Mouse (Mus musculus) heart, embryonic 16.5 days (tissue): ENCODE measurements at regions not wholly inside any gene's neighbourhood (a gene's known extent, or its start where the extent isn't known, plus 50 kb on each side); places are given as distances from the start of the nearest gene placed in this dataset.

Experiments
- ATAC-seq: fragments of 200-750 bp; cut with Nextera tagmentation; replicated peaks from 2 replicates; pipeline ENCODE4 v1.8.0; 2017; ENCODE audit warnings: moderate number of reproducible peaks; ENCODE audit not compliant: insufficient read depth, low FRiP score; ENCODE audit errors: extremely low read depth
- H3K27ac ChIP-seq: fragments of 300-500 bp; sonication (generic); 2 replicates; pipeline ENCODE4 v1.5.1; 2014; ENCODE audit warnings: mild to moderate bottlenecking, low read length, control low read depth, moderate library complexity
- H3K27me3 ChIP-seq: fragments of 300-500 bp; sonication (generic); 2 replicates; pipeline ENCODE4 v1.6.1; 2014; ENCODE audit warnings: low read length, mixed read lengths; ENCODE audit not compliant: control insufficient read depth, insufficient read depth
- H3K36me3 ChIP-seq: fragments of 300-500 bp; sonication (generic); 2 replicates; pipeline ENCODE4 v1.6.1; 2014; ENCODE audit not compliant: control insufficient read depth, insufficient read depth
- H3K4me1 ChIP-seq: fragments of 300-500 bp; sonication (generic); 2 replicates; pipeline ENCODE4 v1.6.1; 2014; ENCODE audit warnings: low read length, mixed read lengths; ENCODE audit not compliant: control insufficient read depth, insufficient read depth
- H3K4me2 ChIP-seq: fragments of 300-500 bp; sonication (generic); 2 replicates; pipeline ENCODE4 v1.6.1; 2014; ENCODE audit warnings: low read depth, mild to moderate bottlenecking, control low read depth, low read length
- H3K4me3 ChIP-seq: fragments of 300-500 bp; sonication (generic); 2 replicates; pipeline ENCODE4 v1.5.1; 2014; ENCODE audit warnings: mild to moderate bottlenecking, control low read depth, low read length
- H3K9ac ChIP-seq: fragments of 300-500 bp; sonication (generic); 2 replicates; pipeline ENCODE4 v1.6.1; 2014; ENCODE audit warnings: low read length, control low read depth
- H3K9me3 ChIP-seq: fragments of 300-500 bp; sonication (generic); replicated peaks from 2 replicates; pipeline ENCODE4 v1.6.1; 2016; ENCODE audit warnings: low read length; ENCODE audit not compliant: control insufficient read depth
- WGBS: fragments of 180-500 bp; shearing (Covaris S2); extraction: QIAGEN DNeasy Blood & Tissue Kit; methylation state at CpG from one replicate; pipeline ENCODE4 v1.1.7; 2014; 5-methylcytosine and 5-hydroxymethylcytosine counted together

DNA sequence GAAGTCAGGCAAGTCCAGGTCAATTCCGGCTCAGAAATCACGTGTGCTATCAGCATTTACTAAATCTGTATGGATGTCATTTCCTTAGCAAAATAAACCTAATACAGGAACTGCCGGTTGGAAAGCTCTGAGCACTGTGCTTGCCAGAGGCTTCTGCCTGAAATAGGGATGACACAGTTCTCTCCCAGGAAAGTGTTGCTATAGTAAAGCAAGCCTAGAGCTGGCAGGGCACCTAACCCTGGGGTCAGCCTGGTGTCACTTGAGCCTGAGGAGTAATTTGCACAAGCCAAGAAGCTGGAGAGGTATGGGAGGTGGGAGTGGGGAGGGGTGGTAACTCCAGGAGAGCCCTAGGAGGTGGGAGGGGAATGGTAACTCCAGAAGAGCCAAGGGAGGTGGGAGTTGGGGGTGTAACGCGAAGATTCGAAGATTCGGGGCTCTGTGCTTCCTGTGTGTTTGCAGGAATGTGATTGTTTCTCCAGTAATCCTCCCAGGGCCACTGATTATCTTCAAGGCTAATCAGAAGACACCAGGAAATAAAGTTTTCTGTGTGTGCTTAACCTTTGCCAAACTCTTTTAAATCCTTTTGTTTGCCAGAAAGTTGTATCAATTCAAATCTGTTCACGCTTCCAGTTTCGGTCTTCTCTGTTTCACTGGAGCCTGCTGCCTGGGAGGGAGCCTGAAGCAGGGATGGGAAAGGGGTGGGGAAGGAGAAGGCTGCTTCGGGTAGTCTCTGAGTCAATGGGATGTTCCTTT lies 111.3 kb downstream of the Cd24a start:
- Histone ChIP-seq H3K27ac (no peak overlapping the region; the same call in 1 of the 2 replicates), H3K4me3 (peak overlapping the region; percentile 9; the same call in 1 of the 2 replicates), H3K9me3 (no peaks in the 10 kb centered on the region), H3K27me3 (no peaks in the 10 kb centered on the region), H3K36me3 (no peaks in the 10 kb centered on the region), H3K9ac (no peak overlapping the region), H3K4me2 (peak overlapping the region; percentile 41), H3K4me1 (peaks cover 13% of the 10 kb centered on the region)
- no peak for ATAC-seq
- 18% methylated on average over 10 of the region's 10 CpGs for WGBS

DNA sequence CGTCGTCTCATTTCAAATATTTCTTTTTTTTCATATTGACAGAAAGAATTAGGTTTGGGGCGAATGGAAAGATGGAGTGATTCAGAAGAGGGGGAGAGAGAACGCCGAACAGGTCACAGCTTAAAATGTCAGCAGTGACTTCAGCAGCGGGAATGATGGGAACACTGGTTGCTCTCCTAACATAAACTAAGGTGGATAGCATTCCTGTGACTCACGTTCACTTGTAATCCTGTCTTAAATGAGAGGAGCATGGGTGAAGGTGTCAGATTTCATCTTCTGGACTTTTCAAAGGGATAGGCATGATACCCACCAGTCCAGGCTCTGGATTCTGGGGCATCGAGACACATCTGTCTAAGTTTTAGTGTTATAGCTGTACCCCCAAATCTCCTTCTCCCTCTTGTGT lies 111.8 kb downstream of the Cd24a start:
- Histone ChIP-seq H3K9me3 (no peaks in the 10 kb centered on the region), H3K9ac (no peak overlapping the region), H3K27ac (no peak overlapping the region), H3K4me1 (peaks cover 18% of the 10 kb centered on the region), H3K36me3 (no peaks in the 10 kb centered on the region), H3K27me3 (no peaks in the 10 kb centered on the region), H3K4me3 (no peak overlapping the region; the same call in 1 of the 2 replicates), H3K4me2 (peak overlapping the region; percentile 41)
- no peak for ATAC-seq
- 40% methylated on average over 8 of the region's 8 CpGs for WGBS

- H3K27ac ChIP-seq = no peak overlapping the region
- 30% methylated on average over 5 of the region's 5 CpGs for WGBS
- no peaks in the 10 kb centered on the region for H3K9me3 ChIP-seq
Measured at GRCm38 (mm10) chr10:43693974-43694373, 115.9 kb downstream of the Cd24a start.

DNA sequence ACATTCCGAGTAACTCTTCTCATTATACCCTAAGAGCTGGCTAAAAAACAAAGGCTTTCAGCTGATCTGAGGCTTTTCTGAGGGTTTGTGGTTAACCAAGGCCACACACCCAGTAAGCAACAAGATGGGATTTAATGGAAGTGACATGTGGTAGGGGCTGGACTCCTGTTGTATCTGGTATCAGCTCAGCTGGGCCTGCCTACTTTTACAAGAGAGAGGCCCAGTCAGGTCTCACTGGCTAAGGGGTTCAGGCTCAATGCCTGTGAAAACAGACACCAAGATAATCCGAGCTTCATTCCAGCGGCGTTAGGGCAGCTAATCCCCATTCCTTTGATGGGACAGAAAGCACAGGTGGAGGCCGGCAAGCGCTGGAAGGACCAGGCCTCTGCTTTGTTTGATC lies 116.4 kb downstream of the Cd24a start:
- H3K27ac ChIP-seq = no peak overlapping the region
- H3K9ac ChIP-seq = no peak overlapping the region
- no peaks in the 10 kb centered on the region; the same call in 1 of the 2 replicates for H3K9me3 ChIP-seq
- no peak overlapping the region for H3K4me2 ChIP-seq
- peaks cover 13% of the 10 kb centered on the region; the same call in 1 of the 2 replicates for H3K4me1 ChIP-seq
- H3K27me3 ChIP-seq = no peaks in the 10 kb centered on the region
- WGBS = 34% methylated on average over 6 of the region's 6 CpGs
- no peak overlapping the region for H3K4me3 ChIP-seq
- H3K36me3 ChIP-seq = no peaks in the 10 kb centered on the region
- 0 out of 2 replicates have a peak, but pooled peaks have one; percentile 55 for ATAC-seq

More at GRCm38 (mm10) chr10:43693974-43694373, 115.9 kb downstream of the Cd24a start:
- H3K36me3 ChIP-seq = no peaks in the 10 kb centered on the region
- H3K9ac ChIP-seq = no peak overlapping the region
- peaks cover 18% of the 10 kb centered on the region for H3K4me1 ChIP-seq
- no peak overlapping the region for H3K4me3 ChIP-seq
- no peak overlapping the region for H3K4me2 ChIP-seq
- H3K27me3 ChIP-seq = no peaks in the 10 kb centered on the region
- ATAC-seq = no peak

GRCm38 (mm10) chr10:43695470-43695869 lies 117.4 kb downstream of the Cd24a start:
- Histone ChIP-seq H3K4me3 (no peak overlapping the region), H3K4me2 (no peak overlapping the region), H3K4me1 (peaks cover 12% of the 10 kb centered on the region; the same call in 1 of the 2 replicates), H3K27me3 (no peaks in the 10 kb centered on the region), H3K36me3 (no peaks in the 10 kb centered on the region), H3K9me3 (no peaks in the 10 kb centered on the region; the same call in 1 of the 2 replicates), H3K9ac (no peak overlapping the region), H3K27ac (no peak overlapping the region)
- WGBS = 72% methylated on average over 10 of the region's 10 CpGs
- no peak for ATAC-seq

DNA sequence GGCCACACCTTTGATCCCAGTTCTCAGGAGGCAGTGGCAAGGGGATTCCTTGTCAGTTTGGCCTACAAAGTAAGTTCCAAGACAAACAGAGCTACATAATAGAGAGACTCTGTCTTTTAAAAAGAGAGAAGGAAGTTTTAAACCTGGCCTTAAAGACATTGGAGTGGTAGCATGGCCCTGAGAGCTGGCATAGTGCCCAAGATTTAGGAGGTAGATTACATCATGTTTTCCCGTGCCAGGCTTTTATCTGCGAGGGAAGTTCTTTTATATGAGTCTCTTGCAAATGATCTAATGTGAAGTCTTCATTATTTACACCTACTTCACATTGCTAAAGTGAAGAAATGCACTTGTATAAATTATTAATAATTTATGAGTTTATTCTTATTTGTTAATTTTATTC lies 119.8 kb downstream of the Cd24a start:
- no peaks in the 10 kb centered on the region; the same call in 1 of the 2 replicates for H3K9me3 ChIP-seq
- no peak overlapping the region for H3K9ac ChIP-seq
- H3K4me3 ChIP-seq = no peak overlapping the region
- H3K4me1 ChIP-seq = peaks cover 12% of the 10 kb centered on the region; the same call in 1 of the 2 replicates
- H3K27me3 ChIP-seq = no peaks in the 10 kb centered on the region
- 39% methylated on average over 2 of the region's 2 CpGs for WGBS
- H3K27ac ChIP-seq = no peak overlapping the region
- H3K36me3 ChIP-seq = no peaks in the 10 kb centered on the region
- no peak overlapping the region for H3K4me2 ChIP-seq
- no peak for ATAC-seq

- WGBS = 85% methylated on average over 13 of the region's 13 CpGs
Measured at GRCm38 (mm10) chr10:43700371-43701289, 122.5 kb downstream of the Cd24a start.

GRCm38 (mm10) chr10:43702895-43703294 lies 124.8 kb downstream of the Cd24a start:
- Histone ChIP-seq H3K4me2 (no peak overlapping the region), H3K9me3 (no peaks in the 10 kb centered on the region; the same call in 1 of the 2 replicates), H3K9ac (no peak overlapping the region), H3K4me1 (no peaks in the 10 kb centered on the region), H3K36me3 (no peaks in the 10 kb centered on the region), H3K27ac (no peak overlapping the region), H3K4me3 (no peak overlapping the region), H3K27me3 (no peaks in the 10 kb centered on the region)
- 58% methylated on average over 5 of the region's 5 CpGs for WGBS
- ATAC-seq = no peak

More at GRCm38 (mm10) chr10:43700371-43701289, 122.5 kb downstream of the Cd24a start:
- H3K27me3 ChIP-seq = no peaks in the 10 kb centered on the region
- no peak overlapping the region for H3K27ac ChIP-seq
- no peaks in the 10 kb centered on the region for H3K36me3 ChIP-seq
- no peak overlapping the region for H3K4me2 ChIP-seq
- no peak overlapping the region for H3K9ac ChIP-seq
- H3K4me3 ChIP-seq = no peak overlapping the region
- no peaks in the 10 kb centered on the region for H3K4me1 ChIP-seq
- H3K9me3 ChIP-seq = no peaks in the 10 kb centered on the region; the same call in 1 of the 2 replicates
- ATAC-seq = no peak
